Mouse (Mus musculus) heart, postnatal 0 days (tissue): ENCODE data around the gene Slc36a1. TPM values are rescaled to one million over a fixed set of nuclear protein-coding genes. Genes with fewer than 3 reads are reported as not detected.

Source experiments
- ATAC-seq: fragments of 200-750 bp; cut with Nextera tagmentation; 2 replicates; pipeline ENCODE4 v1.8.0; 2017; ENCODE audit warnings: low read depth, moderate number of reproducible peaks, moderate library complexity; ENCODE audit not compliant: insufficient read depth
- DNase-seq: peaks from one replicate; pipeline ENCODE4 v3.0.0-alpha.2; 2016; ENCODE audit warnings: low spot score
- H3K27ac ChIP-seq: fragments of 300-500 bp; sonication (generic); 2 replicates; pipeline ENCODE4 v1.5.1; 2014; ENCODE audit warnings: low read depth, mild to moderate bottlenecking
- H3K27me3 ChIP-seq: fragments of 300-500 bp; sonication (generic); 2 replicates; pipeline ENCODE4 v1.6.1; 2014; ENCODE audit warnings: low read length, mixed read lengths; ENCODE audit not compliant: control insufficient read depth, insufficient read depth
- H3K36me3 ChIP-seq: fragments of 300-500 bp; sonication (generic); replicated peaks from 2 replicates; pipeline ENCODE4 v1.6.1; 2014; ENCODE audit warnings: low read length, mixed read lengths; ENCODE audit not compliant: control insufficient read depth, insufficient read depth
- H3K4me1 ChIP-seq: fragments of 300-500 bp; sonication (generic); 2 replicates; pipeline ENCODE4 v1.6.1; 2014; ENCODE audit warnings: antibody characterized with exemption; ENCODE audit not compliant: control insufficient read depth, insufficient read depth
- H3K4me2 ChIP-seq: fragments of 300-500 bp; sonication (generic); 2 replicates; pipeline ENCODE4 v1.6.1; 2014; ENCODE audit warnings: low read depth, mild to moderate bottlenecking, low read length, moderate library complexity
- H3K4me3 ChIP-seq: fragments of 300-500 bp; sonication (generic); 2 replicates; pipeline ENCODE4 v1.5.1; 2014; ENCODE audit warnings: low read depth, low read length
- H3K9ac ChIP-seq: fragments of 300-500 bp; sonication (generic); replicated peaks from 2 replicates; pipeline ENCODE4 v1.6.1; 2014; ENCODE audit warnings: low read depth, low read length, mixed read lengths
- H3K9me3 ChIP-seq: fragments of 300-500 bp; sonication (generic); replicated peaks from 2 replicates; pipeline ENCODE4 v1.6.1; 2016; ENCODE audit warnings: low read length; ENCODE audit not compliant: control insufficient read depth
- CTCF ChIP-seq: IDR thresholded peaks from 2 replicates; pipeline ENCODE4 v1.5.1; 2016; ENCODE audit warnings: antibody characterized with exemption, control low read depth, low read depth
- EP300 ChIP-seq: IDR thresholded peaks from 2 replicates; pipeline ENCODE4 v1.6.1; 2016; ENCODE audit warnings: antibody characterized with exemption, low read depth
- WGBS: fragments of 180-500 bp; shearing (Covaris S2); extraction: QIAGEN DNeasy Blood & Tissue Kit; methylation state at CpG from one replicate; pipeline ENCODE4 v1.1.7; 2014; 5-methylcytosine and 5-hydroxymethylcytosine counted together
- polyA plus RNA-seq: library from polyadenylated mRNA; unstranded; fragments of >200 nt; fragmentation: Nextera tagmentation; extraction: Ambion mirVana; gene quantifications from 2 replicates; pipeline ENCODE4 v1.2.1, GENCODE M21; 2015
- total RNA-seq: library from RNA; depleted of rRNA; stranded (reverse); fragments of >200 nt; gene quantifications from 2 replicates; pipeline ENCODE4 v1.2.3, GENCODE M21; 2014; ENCODE audit warnings: low replicate concordance

The Slc36a1 gene
- total and polyA plus RNA-seq, 2 experiments from 2014 or later = 1.00 to 6.9 TPM

GRCm38 (mm10) chr11:55209032-55209431 lies 4.9 kb downstream of the Slc36a1 start:
- 64% methylated on average over 2 of the region's 2 CpGs for WGBS
- no peak for TF ChIP-seq EP300
- TF ChIP-seq CTCF = no peak
- Histone ChIP-seq H3K9ac (no peak overlapping the region), H3K27me3 (no peaks in the 10 kb centered on the region), H3K4me2 (no peak overlapping the region), H3K36me3 (no peaks in the 10 kb centered on the region), H3K4me3 (no peak overlapping the region), H3K27ac (no peak overlapping the region), H3K4me1 (peaks cover 6% of the 10 kb centered on the region; the same call in 1 of the 2 replicates), H3K9me3 (no peaks in the 10 kb centered on the region)
- DNase-seq = no peak
- ATAC-seq = no peak

- H3K4me3 ChIP-seq = no peak overlapping the region
These were observed 5.6 kb downstream of the Slc36a1 start for GRCm38 (mm10) chr11:55209626-55210353.

GRCm38 (mm10) chr11:55213518-55213917 lies 9.4 kb downstream of the Slc36a1 start:
- H3K27ac ChIP-seq = no peak overlapping the region
- no peak for ATAC-seq
- no peaks in the 10 kb centered on the region for H3K27me3 ChIP-seq
- no peak for TF ChIP-seq CTCF
- WGBS = 89% methylated on average over 4 of the region's 4 CpGs
- no peak for DNase-seq
- no peaks in the 10 kb centered on the region for H3K9me3 ChIP-seq
- no peak overlapping the region for H3K4me2 ChIP-seq
- H3K4me3 ChIP-seq = no peak overlapping the region
- H3K9ac ChIP-seq = no peak overlapping the region
- H3K36me3 ChIP-seq = no peaks in the 10 kb centered on the region
- no peaks in the 10 kb centered on the region; the same call in 1 of the 2 replicates for H3K4me1 ChIP-seq

More at GRCm38 (mm10) chr11:55209626-55210353, 5.6 kb downstream of the Slc36a1 start:
- Histone ChIP-seq H3K27ac (no peak overlapping the region), H3K27me3 (no peaks in the 10 kb centered on the region), H3K4me1 (peaks cover 5% of the 10 kb centered on the region; the same call in 1 of the 2 replicates), H3K36me3 (no peaks in the 10 kb centered on the region), H3K9me3 (no peaks in the 10 kb centered on the region), H3K9ac (no peak overlapping the region), H3K4me2 (no peak overlapping the region)
- 64% methylated on average over 6 of the region's 6 CpGs for WGBS
- TF ChIP-seq CTCF = no peak
- TF ChIP-seq EP300 = no peak
- DNase-seq (no peak), ATAC-seq (no peak)

- Histone ChIP-seq H3K36me3 (no peaks in the 10 kb centered on the region; the same call in 1 of the 2 replicates), H3K4me3 (no peak overlapping the region), H3K9ac (no peak overlapping the region), H3K4me2 (no peak overlapping the region), H3K27ac (no peak overlapping the region), H3K27me3 (no peaks in the 10 kb centered on the region), H3K4me1 (no peaks in the 10 kb centered on the region), H3K9me3 (no peaks in the 10 kb centered on the region)
- ATAC-seq (no peak), DNase-seq (no peak)
- WGBS = 84% methylated on average over 5 of the region's 5 CpGs
- no peak for TF ChIP-seq CTCF
- TF ChIP-seq EP300 = no peak
These were observed 10.0 kb downstream of the Slc36a1 start for GRCm38 (mm10) chr11:55214161-55214560.

- H3K9ac ChIP-seq = no peak overlapping the region
- H3K36me3 ChIP-seq = peaks cover 5% of the 10 kb centered on the region
- H3K4me3 ChIP-seq = no peak overlapping the region
- H3K27ac ChIP-seq = no peak overlapping the region
- DNase-seq (no peak), ATAC-seq (no peak)
- TF ChIP-seq EP300 = no peak
- no peak for TF ChIP-seq CTCF
- 51% methylated on average over 3 of the region's 3 CpGs for WGBS
- no peaks in the 10 kb centered on the region for H3K4me1 ChIP-seq
- no peak overlapping the region for H3K4me2 ChIP-seq
- no peaks in the 10 kb centered on the region for H3K9me3 ChIP-seq
- no peaks in the 10 kb centered on the region for H3K27me3 ChIP-seq
These were observed 10.8 kb downstream of the Slc36a1 start for GRCm38 (mm10) chr11:55214978-55215377.

- H3K27ac ChIP-seq = no peak overlapping the region
- no peak for ATAC-seq
- H3K4me1 ChIP-seq = no peaks in the 10 kb centered on the region
- no peak for DNase-seq
- WGBS = 72% methylated on average over 3 of the region's 4 CpGs
- no peak for TF ChIP-seq EP300
- TF ChIP-seq CTCF = no peak
- H3K9me3 ChIP-seq = no peaks in the 10 kb centered on the region
- peaks cover 16% of the 10 kb centered on the region for H3K36me3 ChIP-seq
- no peak overlapping the region for H3K4me3 ChIP-seq
- no peaks in the 10 kb centered on the region for H3K27me3 ChIP-seq
- H3K4me2 ChIP-seq = no peak overlapping the region
- H3K9ac ChIP-seq = no peak overlapping the region
These were observed 11.9 kb downstream of the Slc36a1 start for GRCm38 (mm10) chr11:55216061-55216460.
